Mouse (Mus musculus) small intestine, adult 2 months (tissue): ENCODE measurements around the gene Aldh16a1.
"Not testable (repeated sequence)": the region's sequence is repeated elsewhere in the genome, so short reads cannot be mapped to it uniquely, and the experiment has no call there.

Experiments
- CTCF ChIP-seq: fragments of 200-500 bp; IDR thresholded peaks from 2 replicates; pipeline ENCODE4 v1.5.1; 2012; ENCODE audit warnings: low read depth, mild to moderate bottlenecking, control low read depth, inconsistent platforms, low read length, moderate library complexity, mixed read lengths; ENCODE audit not compliant: insufficient replicate concordance, insufficient read length; ENCODE audit errors: extremely low read depth
- POLR2A ChIP-seq: fragments of 200-500 bp; IDR thresholded peaks from 2 replicates; pipeline ENCODE4 v1.6.1; 2012; ENCODE audit warnings: low read depth, mild to moderate bottlenecking, control low read depth, inconsistent platforms, low read length, moderate library complexity

GRCm38 (mm10) chr7:45110089-45110488, 44.3 kb downstream of the Aldh16a1 start:
- not testable (repeated sequence) for TF ChIP-seq CTCF, POLR2A
